Mouse (Mus musculus) CH12.LX (cell line): ENCODE measurements at regions not wholly inside any gene's neighbourhood (a gene's known extent, or its start where the extent isn't known, plus 50 kb on each side); places are given as distances from the start of the nearest gene placed in this dataset.

Experiments
- CTCF ChIP-seq, 2 experiments: IDR thresholded peaks in 1 of 2; conservative IDR thresholded peaks in 1 of 2; 2 replicates each; pipeline ENCODE4 v1.5.1; 2011 to 2012; ENCODE audit warnings: low read depth in 2 of 2, low read length in 2 of 2, improper control_type of control experiment in 1 of 2, inconsistent platforms in 1 of 2, mild to moderate bottlenecking in 1 of 2, moderate library complexity in 1 of 2
- MAFK ChIP-seq: IDR thresholded peaks from 2 replicates; pipeline ENCODE4 v1.6.1; 2011; ENCODE audit warnings: low read length, improper control_type of control experiment; ENCODE audit not compliant: insufficient replicate concordance
- MAX ChIP-seq: IDR thresholded peaks from 2 replicates; pipeline ENCODE4 v1.6.1; 2011; ENCODE audit warnings: low read length, improper control_type of control experiment
- POLR2A ChIP-seq: IDR thresholded peaks from 2 replicates; pipeline ENCODE4 v1.6.1; 2011; ENCODE audit warnings: low read depth, mild to moderate bottlenecking, improper control_type of control experiment, low read length
- POLR2AphosphoS2 ChIP-seq: IDR thresholded peaks from 2 replicates; pipeline ENCODE4 v1.6.1; 2011; ENCODE audit warnings: low read depth, low read length, improper control_type of control experiment
- RCOR1 ChIP-seq: conservative IDR thresholded peaks from 2 replicates; pipeline ENCODE4 v1.6.1; 2012; ENCODE audit warnings: low read depth, mild to moderate bottlenecking, inconsistent platforms, low read length, improper control_type of control experiment
- ZMIZ1 ChIP-seq: IDR thresholded peaks from 2 replicates; pipeline ENCODE4 v1.6.1; 2012; ENCODE audit warnings: low read depth, mild to moderate bottlenecking, inconsistent platforms, low read length, improper control_type of control experiment

DNA sequence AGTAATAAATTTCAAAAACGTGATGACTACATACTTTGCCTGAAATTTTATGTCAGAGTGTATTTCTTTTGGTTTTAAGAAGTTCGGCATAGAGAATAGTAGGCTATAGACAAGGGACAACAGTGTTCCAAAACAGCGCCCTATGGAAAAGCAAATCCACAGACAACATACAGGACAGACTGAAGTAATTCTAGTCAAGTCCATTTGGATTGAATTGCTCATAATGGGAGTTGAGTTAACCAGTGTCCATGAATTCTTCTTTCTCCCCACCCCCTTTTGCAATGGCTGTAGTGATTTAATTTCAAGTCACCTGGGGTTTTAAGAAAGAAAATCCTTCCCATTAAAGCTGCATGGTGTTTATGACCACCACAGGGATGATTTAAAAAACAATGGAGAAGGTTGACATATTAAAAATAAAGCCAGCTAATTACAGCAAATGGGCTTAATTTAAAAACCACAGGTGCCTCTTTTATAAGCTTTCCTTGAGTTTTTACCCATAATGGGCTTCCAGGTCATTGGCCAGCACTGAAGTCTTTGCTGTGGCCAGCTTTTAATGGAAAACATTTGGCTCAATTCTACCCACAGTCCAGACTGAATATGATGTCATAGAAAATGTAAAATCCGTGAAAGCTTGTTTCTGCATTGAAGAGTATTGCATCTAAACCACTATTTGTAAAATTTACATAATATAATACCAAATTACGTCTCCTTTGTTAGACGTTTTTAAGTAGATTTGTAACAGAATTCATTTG is 1083.3 kb downstream of the Adgrl3 start:
- no peak for TF ChIP-seq POLR2A
- TF ChIP-seq RCOR1, result no peak
- no peak for TF ChIP-seq MAFK
- no peak for TF ChIP-seq MAX
- no peak for TF ChIP-seq POLR2AphosphoS2
- no peak for TF ChIP-seq CTCF (conservative IDR thresholded peaks at IDR 0.05 in 1 of 2, IDR thresholded peaks at IDR 0.05 in 1 of 2; ENCODE audit: low read depth in 2 of 2, low read length in 2 of 2)
- no peak for TF ChIP-seq ZMIZ1
